Mouse (Mus musculus) embryonic fibroblast, embryonic 13.5 days (primary cell): Measurements from ENCODE around the gene Rfc1.

Experiments used
- CTCF ChIP-seq: IDR thresholded peaks from 2 replicates; pipeline ENCODE4 v1.5.1; 2011; ENCODE audit warnings: mild to moderate bottlenecking, control low read depth, low read length, moderate library complexity, borderline replicate concordance; ENCODE audit not compliant: insufficient read depth
- POLR2A ChIP-seq: IDR thresholded peaks from 2 replicates; pipeline ENCODE4 v1.6.1; 2011; ENCODE audit warnings: low read depth, mild to moderate bottlenecking, control low read depth, low read length, moderate library complexity

GRCm38 (mm10) chr5:65281216-65281615 lies 54.3 kb downstream of the Rfc1 start:
- TF ChIP-seq CTCF, result no peak
- TF ChIP-seq POLR2A, result no peak
